Mouse (Mus musculus): ENCODE data around the gene Gpt2. TPM values are rescaled to one million over a fixed set of nuclear protein-coding genes. Genes with fewer than 3 reads are reported as not detected.
A peak's percentile ranks its signal among the peaks of the same experiment; 100 is the strongest.

Gene Gpt2
- polyA plus RNA-seq, 2 experiments = 8.7 to 13.1 TPM

DNA sequence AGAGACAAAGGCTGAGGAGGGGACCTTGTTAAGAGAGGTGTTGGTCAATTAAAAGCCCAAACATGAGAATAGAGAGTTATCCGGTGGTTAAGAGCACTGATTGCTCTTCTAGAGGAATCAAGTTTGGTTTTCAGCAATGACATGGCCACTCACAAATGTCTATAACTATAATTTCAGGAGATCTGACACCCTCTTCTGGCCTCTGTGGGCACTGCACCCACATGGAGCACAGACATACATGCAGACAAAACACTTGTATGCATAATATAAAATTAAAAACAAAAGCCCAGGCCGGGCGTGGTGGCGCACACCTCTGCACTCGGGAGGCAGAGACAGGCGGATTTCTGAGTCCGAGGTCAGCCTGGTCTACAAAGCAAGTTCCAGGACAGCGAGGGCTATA is 2.8 kb upstream of the Gpt2 start:
- no peak overlapping the region for H3K9ac ChIP-seq (replicated peaks)
- no peaks in the 10 kb centered on the region for H3K9me3 ChIP-seq (ENCODE audit: control insufficient read depth, low read length)
- no peak overlapping the region for H3K27ac ChIP-seq
- ATAC-seq (ENCODE audit: insufficient read depth) (no peak), DNase-seq (ENCODE audit: low read depth in 3 of 3, low spot score in 3 of 3) (no peak)
- no peak overlapping the region for H3K4me3 ChIP-seq (ENCODE audit: insufficient read depth in 1 of 2, low read depth in 2 of 2, low read length in 2 of 2)
- 77% methylated on average over 8 of the region's 8 CpGs for WGBS (ENCODE audit: insufficient replicate concordance)
- TF ChIP-seq CTCF (IDR thresholded peaks at IDR 0.05; ENCODE audit: low read depth) (no peak), EP300 (IDR thresholded peaks at IDR 0.05; ENCODE audit: low read depth) (no peak)
- peaks cover 4% of the 10 kb centered on the region for H3K27me3 ChIP-seq (ENCODE audit: control insufficient read depth, insufficient read depth, low read length)
- H3K4me2 ChIP-seq (ENCODE audit: low read depth) = no peak overlapping the region
- no peaks in the 10 kb centered on the region for H3K36me3 ChIP-seq (replicated peaks; ENCODE audit: control insufficient read depth, insufficient read depth, low read depth)
- 0 out of 4 replicates have a peak, but pooled peaks cover 0 to 2% of the 10 kb centered on the region in 2 experiments for H3K4me1 ChIP-seq (replicated peaks; ENCODE audit: control insufficient read depth in 2 of 2, insufficient read depth in 2 of 2, low read length in 1 of 2)

GRCm38 (mm10) chr8:85492940-85493931 is 860 bp downstream of the Gpt2 start:
- no peak overlapping the region for H3K27ac ChIP-seq
- H3K9me3 ChIP-seq (ENCODE audit: control insufficient read depth, low read length) = no peaks in the 10 kb centered on the region
- H3K4me2 ChIP-seq (ENCODE audit: low read depth) = peak overlapping the region; percentile 79
- TF ChIP-seq CTCF (IDR thresholded peaks at IDR 0.05; ENCODE audit: low read depth) (no peak), EP300 (IDR thresholded peaks at IDR 0.05; ENCODE audit: low read depth) (no peak)
- 11% methylated on average over 48 of the region's 49 CpGs for WGBS (ENCODE audit: insufficient replicate concordance)
- H3K27me3 ChIP-seq (ENCODE audit: control insufficient read depth, insufficient read depth, low read length) = peaks cover 4% of the 10 kb centered on the region
- DNase-seq (ENCODE audit: low read depth in 3 of 3, low spot score in 3 of 3) (no peak), ATAC-seq (ENCODE audit: insufficient read depth) (no peak; the same call in 1 of the 2 replicates)
- H3K4me3 ChIP-seq (ENCODE audit: insufficient read depth in 1 of 2, low read depth in 2 of 2, low read length in 2 of 2) = peak overlapping the region; percentile 61
- no peaks in the 10 kb centered on the region for H3K36me3 ChIP-seq (replicated peaks; ENCODE audit: control insufficient read depth, insufficient read depth, low read depth)
- H3K4me1 ChIP-seq (replicated peaks; ENCODE audit: control insufficient read depth in 2 of 2, insufficient read depth in 2 of 2, low read length in 1 of 2) = 0 out of 4 replicates have a peak, but pooled peaks cover 0 to 2% of the 10 kb centered on the region in 2 experiments
- peak overlapping the region; percentile 38 for H3K9ac ChIP-seq (replicated peaks)

GRCm38 (mm10) chr8:85496125-85496524 is 3.7 kb downstream of the Gpt2 start:
- Histone ChIP-seq H3K36me3 (replicated peaks; ENCODE audit: control insufficient read depth, insufficient read depth, low read depth) (no peaks in the 10 kb centered on the region), H3K27ac (no peak overlapping the region), H3K9ac (replicated peaks) (no peak overlapping the region), H3K4me2 (ENCODE audit: low read depth) (no peak overlapping the region), H3K27me3 (ENCODE audit: control insufficient read depth, insufficient read depth, low read length) (peaks cover 4% of the 10 kb centered on the region), H3K4me1 (replicated peaks; ENCODE audit: control insufficient read depth in 2 of 2, insufficient read depth in 2 of 2, low read length in 1 of 2) (peaks cover 0 to 6% of the 10 kb centered on the region in 2 experiments; a peak in 2 of 4 replicates), H3K4me3 (ENCODE audit: insufficient read depth in 1 of 2, low read depth in 2 of 2, low read length in 2 of 2) (no peak overlapping the region), H3K9me3 (ENCODE audit: control insufficient read depth, low read length) (no peaks in the 10 kb centered on the region)
- WGBS (ENCODE audit: insufficient replicate concordance) = 53% methylated on average over 5 of the region's 5 CpGs
- DNase-seq (ENCODE audit: low read depth in 3 of 3, low spot score in 3 of 3) = no peak
- TF ChIP-seq EP300 (IDR thresholded peaks at IDR 0.05; ENCODE audit: low read depth) = no peak
- no peak for TF ChIP-seq CTCF (IDR thresholded peaks at IDR 0.05; ENCODE audit: low read depth)
- no peak for ATAC-seq (ENCODE audit: insufficient read depth)

GRCm38 (mm10) chr8:85496778-85497177 is 4.4 kb downstream of the Gpt2 start:
- no peak overlapping the region for H3K9ac ChIP-seq (replicated peaks)
- no peak overlapping the region for H3K4me2 ChIP-seq (ENCODE audit: low read depth)
- no peak overlapping the region for H3K4me3 ChIP-seq (ENCODE audit: insufficient read depth in 1 of 2, low read depth in 2 of 2, low read length in 2 of 2)
- H3K4me1 ChIP-seq (replicated peaks; ENCODE audit: control insufficient read depth in 2 of 2, insufficient read depth in 2 of 2, low read length in 1 of 2) = peaks cover 0 to 6% of the 10 kb centered on the region in 2 experiments; a peak in 2 of 4 replicates
- H3K36me3 ChIP-seq (replicated peaks; ENCODE audit: control insufficient read depth, insufficient read depth, low read depth) = no peaks in the 10 kb centered on the region
- H3K27ac ChIP-seq = no peak overlapping the region
- H3K9me3 ChIP-seq (ENCODE audit: control insufficient read depth, low read length) = no peaks in the 10 kb centered on the region
- no peak for TF ChIP-seq CTCF (IDR thresholded peaks at IDR 0.05; ENCODE audit: low read depth)
- no peak for TF ChIP-seq EP300 (IDR thresholded peaks at IDR 0.05; ENCODE audit: low read depth)
- no peak for DNase-seq (ENCODE audit: low read depth in 3 of 3, low spot score in 3 of 3)
- no peak for ATAC-seq (ENCODE audit: insufficient read depth)
- 70% methylated on average over 4 of the region's 4 CpGs for WGBS (ENCODE audit: insufficient replicate concordance)
- H3K27me3 ChIP-seq (ENCODE audit: control insufficient read depth, insufficient read depth, low read length) = peaks cover 4% of the 10 kb centered on the region

GRCm38 (mm10) chr8:85498577-85498976 is 6.2 kb downstream of the Gpt2 start:
- no peak overlapping the region for H3K27ac ChIP-seq
- ATAC-seq (ENCODE audit: insufficient read depth) (no peak), DNase-seq (ENCODE audit: low read depth in 3 of 3, low spot score in 3 of 3) (no peak)
- H3K4me2 ChIP-seq (ENCODE audit: low read depth) = no peak overlapping the region
- H3K9ac ChIP-seq (replicated peaks) = no peak overlapping the region
- no peaks in the 10 kb centered on the region for H3K9me3 ChIP-seq (ENCODE audit: control insufficient read depth, low read length)
- no peak for TF ChIP-seq CTCF (IDR thresholded peaks at IDR 0.05; ENCODE audit: low read depth)
- TF ChIP-seq EP300 (IDR thresholded peaks at IDR 0.05; ENCODE audit: low read depth) = no peak
- H3K4me3 ChIP-seq (ENCODE audit: insufficient read depth in 1 of 2, low read depth in 2 of 2, low read length in 2 of 2) = no peak overlapping the region
- H3K4me1 ChIP-seq (replicated peaks; ENCODE audit: control insufficient read depth in 2 of 2, insufficient read depth in 2 of 2, low read length in 1 of 2) = peaks cover 0 to 4% of the 10 kb centered on the region in 2 experiments; a peak in 2 of 4 replicates
- WGBS (ENCODE audit: insufficient replicate concordance) = 47% methylated on average over 2 of the region's 2 CpGs
- no peaks in the 10 kb centered on the region for H3K36me3 ChIP-seq (replicated peaks; ENCODE audit: control insufficient read depth, insufficient read depth, low read depth)
- no peaks in the 10 kb centered on the region; the same call in 1 of the 2 replicates for H3K27me3 ChIP-seq (ENCODE audit: control insufficient read depth, insufficient read depth, low read length)

Data from liver, embryonic 14.5 days (tissue).